Mouse (Mus musculus) liver, embryonic 12.5 days (tissue): ENCODE measurements around the gene Hpf1. TPM values are rescaled to one million over a fixed set of nuclear protein-coding genes. Genes with fewer than 3 reads are reported as not detected.

ENCODE experiments used
- ATAC-seq: fragments of 200-750 bp; cut with Nextera tagmentation; 2 replicates; pipeline ENCODE4 v1.8.0; 2017; ENCODE audit warnings: moderate number of reproducible peaks, mild to moderate bottlenecking, moderate library complexity
- H3K27ac ChIP-seq: fragments of 300-500 bp; sonication (generic); 2 replicates; pipeline ENCODE4 v1.5.1; 2016; ENCODE audit warnings: mild to moderate bottlenecking
- H3K27me3 ChIP-seq: fragments of 300-500 bp; sonication (generic); replicated peaks from 2 replicates; pipeline ENCODE4 v1.6.1; 2016; ENCODE audit warnings: mild to moderate bottlenecking, moderate library complexity
- H3K36me3 ChIP-seq: fragments of 300-500 bp; sonication (generic); 2 replicates; pipeline ENCODE4 v1.6.1; 2016; ENCODE audit warnings: mild to moderate bottlenecking, moderate library complexity
- H3K4me1 ChIP-seq: fragments of 300-500 bp; sonication (generic); 2 replicates; pipeline ENCODE4 v1.6.1; 2016
- H3K4me2 ChIP-seq: fragments of 300-500 bp; sonication (generic); 2 replicates; pipeline ENCODE4 v1.6.1; 2016; ENCODE audit warnings: mild to moderate bottlenecking, moderate library complexity
- H3K4me3 ChIP-seq: fragments of 300-500 bp; sonication (generic); 2 replicates; pipeline ENCODE4 v1.5.1; 2016; ENCODE audit warnings: mild to moderate bottlenecking, moderate library complexity
- H3K9ac ChIP-seq: fragments of 300-500 bp; sonication (generic); 2 replicates; pipeline ENCODE4 v1.6.1; 2016; ENCODE audit warnings: mild to moderate bottlenecking, moderate library complexity
- H3K9me3 ChIP-seq: fragments of 300-500 bp; sonication (generic); replicated peaks from 2 replicates; pipeline ENCODE4 v1.6.1; 2016; ENCODE audit warnings: mild to moderate bottlenecking, moderate library complexity
- WGBS: fragments of 180-500 bp; shearing (Covaris S2); methylation state at CpG from one replicate; pipeline ENCODE4 v1.1.7; 2016; ENCODE audit not compliant: insufficient replicate concordance; 5-methylcytosine and 5-hydroxymethylcytosine counted together
- polyA plus RNA-seq: library from polyadenylated mRNA; unstranded; fragments of >200 nt; fragmentation: Nextera tagmentation; extraction: Ambion mirVana; gene quantifications from 2 replicates; pipeline ENCODE4 v1.2.1, GENCODE M21; 2016

Hpf1 gene
- 110 and 120 TPM in 2 replicates for polyA plus RNA-seq

DNA sequence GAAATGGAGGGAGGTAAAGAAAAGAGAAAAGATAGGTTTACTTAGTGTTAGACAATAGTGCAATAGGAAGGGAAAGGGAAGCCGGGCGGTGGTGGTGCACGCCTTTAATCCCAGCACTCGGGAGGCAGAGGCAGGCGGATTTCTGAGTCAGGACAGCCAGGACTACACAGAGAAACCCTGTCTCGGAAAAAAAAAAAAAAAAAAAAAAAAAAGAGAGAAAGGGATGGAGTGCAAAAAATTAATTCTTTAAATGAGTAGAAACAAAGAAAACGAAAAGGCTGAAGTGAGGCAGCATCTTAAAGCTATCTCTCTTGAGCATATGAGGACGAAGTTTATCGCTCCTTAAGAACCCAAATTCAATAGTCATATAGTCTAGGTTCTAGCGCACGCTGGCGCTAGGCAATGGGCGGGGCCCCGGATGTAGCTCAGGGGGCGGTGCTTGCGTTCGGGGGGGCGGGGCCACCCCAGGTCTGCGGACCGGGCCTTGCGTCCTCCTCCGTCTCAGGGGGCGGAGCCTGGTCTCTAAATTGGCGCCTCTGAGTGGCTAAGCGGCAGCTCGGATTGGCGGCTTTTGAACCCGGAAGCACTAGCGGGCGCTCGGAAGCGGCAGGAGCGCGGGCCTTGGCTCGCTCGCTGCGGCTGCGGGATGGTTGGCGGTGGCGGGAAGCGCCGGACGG is at the start of gene Hpf1:
Gene Hpf1 (plus strand): TSS at position 576 of the 677 bp plus-strand sequence.
- Histone ChIP-seq H3K4me2 (peak within 1 kb of the TSS; percentile 80), H3K27ac (peak within 1 kb of the TSS; percentile 79), H3K9me3 (no peaks in the 10 kb centered on the region), H3K36me3 (peaks cover 33% of the 10 kb centered on the region), H3K27me3 (0 out of 2 replicates have a peak, but pooled peaks cover 6% of the 10 kb centered on the region), H3K4me3 (peak within 1 kb of the TSS; percentile 78), H3K9ac (peak within 1 kb of the TSS; percentile 83), H3K4me1 (peaks cover 34% of the 10 kb centered on the region)
- WGBS, result 2% methylated on average over 38 of the region's 43 CpGs
- ATAC-seq, result peak; percentile 98

DNA sequence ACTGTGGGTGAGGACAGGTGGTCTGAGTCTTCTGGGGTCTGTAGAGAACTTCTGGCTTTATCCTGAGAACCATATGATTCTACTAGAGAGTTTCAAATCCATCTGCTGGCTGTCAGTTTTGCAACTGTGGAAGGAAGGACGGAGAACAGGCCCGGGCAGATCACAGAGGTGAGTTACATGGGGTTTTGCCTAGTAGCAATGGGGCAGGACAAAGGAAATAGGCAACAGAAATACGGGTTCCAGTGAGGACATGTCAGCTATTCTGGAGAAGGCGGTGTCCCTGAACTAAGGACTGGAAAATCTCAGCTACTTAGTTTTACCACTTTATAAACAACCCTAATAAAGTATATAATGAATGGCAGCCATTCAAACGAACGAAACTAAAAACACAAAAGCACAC is 47.8 kb upstream of the Hpf1 start:
- 65% methylated on average over 6 of the region's 6 CpGs for WGBS
- H3K4me1 ChIP-seq, result no peaks in the 10 kb centered on the region
- no peak overlapping the region for H3K4me3 ChIP-seq
- H3K4me2 ChIP-seq, result no peak overlapping the region
- H3K9me3 ChIP-seq, result no peaks in the 10 kb centered on the region
- no peak overlapping the region for H3K27ac ChIP-seq
- ATAC-seq, result no peak
- H3K9ac ChIP-seq, result no peak overlapping the region
- H3K27me3 ChIP-seq, result no peaks in the 10 kb centered on the region
- H3K36me3 ChIP-seq, result no peaks in the 10 kb centered on the region

- ATAC-seq, result no peak
- Histone ChIP-seq H3K36me3 (no peaks in the 10 kb centered on the region), H3K4me2 (no peak overlapping the region), H3K9ac (no peak overlapping the region), H3K27ac (no peak overlapping the region), H3K4me1 (peaks cover 29% of the 10 kb centered on the region), H3K9me3 (no peaks in the 10 kb centered on the region), H3K27me3 (no peaks in the 10 kb centered on the region), H3K4me3 (no peak overlapping the region)
Measured at GRCm38 (mm10) chr8:60857559-60857958, 32.7 kb upstream of the Hpf1 start.

GRCm38 (mm10) chr8:60858091-60858490 is 32.1 kb upstream of the Hpf1 start:
- no peaks in the 10 kb centered on the region for H3K27me3 ChIP-seq

GRCm38 (mm10) chr8:60858911-60859476 is 31.2 kb upstream of the Hpf1 start:
- peak; percentile 51 for ATAC-seq

More at GRCm38 (mm10) chr8:60858091-60858490, 32.1 kb upstream of the Hpf1 start:
- Histone ChIP-seq H3K27ac (no peak overlapping the region), H3K9ac (no peak overlapping the region), H3K36me3 (no peaks in the 10 kb centered on the region), H3K4me2 (no peak overlapping the region), H3K4me3 (no peak overlapping the region), H3K9me3 (no peaks in the 10 kb centered on the region), H3K4me1 (peaks cover 29% of the 10 kb centered on the region)
- ATAC-seq, result no peak

DNA sequence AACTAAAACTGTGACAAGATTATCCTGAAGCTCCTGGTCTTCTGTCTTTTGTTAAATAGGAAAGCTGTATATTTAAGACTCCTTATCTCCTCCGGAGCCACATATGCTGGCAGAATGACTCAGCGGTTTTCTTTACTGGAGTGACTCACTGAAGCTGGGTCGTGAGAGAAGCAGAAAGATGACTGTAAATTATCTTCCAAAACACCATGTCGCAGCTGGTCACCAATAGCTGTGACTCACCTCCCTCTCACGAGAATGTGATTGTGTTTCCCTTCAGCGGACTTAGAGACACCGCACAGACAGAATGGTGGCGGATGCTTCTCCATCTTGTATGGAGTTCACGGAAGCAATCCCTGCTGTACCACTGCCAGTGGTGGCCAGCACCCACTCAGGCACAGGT is 30.6 kb upstream of the Hpf1 start:
- Histone ChIP-seq H3K4me3 (peak overlapping the region; percentile 24), H3K27ac (peak overlapping the region; percentile 97), H3K4me1 (peaks cover 29% of the 10 kb centered on the region), H3K9ac (peak overlapping the region; percentile 48; the same call in 1 of the 2 replicates), H3K9me3 (no peaks in the 10 kb centered on the region), H3K4me2 (peak overlapping the region; percentile 62), H3K36me3 (no peaks in the 10 kb centered on the region), H3K27me3 (no peaks in the 10 kb centered on the region)
- WGBS, result 26% methylated on average over 9 of the region's 9 CpGs
- peak; percentile 96 for ATAC-seq

More at GRCm38 (mm10) chr8:60858911-60859476, 31.2 kb upstream of the Hpf1 start:
- 27% methylated on average over 4 of the region's 4 CpGs for WGBS
- peak overlapping the region; percentile 62 for H3K4me2 ChIP-seq
- no peaks in the 10 kb centered on the region for H3K27me3 ChIP-seq
- no peak overlapping the region for H3K4me3 ChIP-seq
- peak overlapping the region; percentile 97 for H3K27ac ChIP-seq
- no peaks in the 10 kb centered on the region for H3K9me3 ChIP-seq
- H3K4me1 ChIP-seq, result peaks cover 29% of the 10 kb centered on the region
- H3K9ac ChIP-seq, result no peak overlapping the region
- no peaks in the 10 kb centered on the region for H3K36me3 ChIP-seq

- Histone ChIP-seq H3K4me3 (no peak overlapping the region), H3K4me2 (no peak overlapping the region), H3K4me1 (peaks cover 29% of the 10 kb centered on the region), H3K27me3 (no peaks in the 10 kb centered on the region), H3K9ac (no peak overlapping the region), H3K27ac (peak overlapping the region; percentile 97; the same call in 1 of the 2 replicates), H3K36me3 (no peaks in the 10 kb centered on the region), H3K9me3 (no peaks in the 10 kb centered on the region)
- ATAC-seq, result no peak
- WGBS, result 67% methylated on average over 3 of the region's 3 CpGs
Measured at GRCm38 (mm10) chr8:60860749-60861148, 29.5 kb upstream of the Hpf1 start.

GRCm38 (mm10) chr8:60861783-60862182 is 28.4 kb upstream of the Hpf1 start:
- ATAC-seq, result no peak
- 77% methylated on average over 6 of the region's 6 CpGs for WGBS
- H3K4me2 ChIP-seq, result no peak overlapping the region

GRCm38 (mm10) chr8:60864875-60865274 is 25.3 kb upstream of the Hpf1 start:
- no peak for ATAC-seq
- no peaks in the 10 kb centered on the region for H3K36me3 ChIP-seq
- peaks cover 13% of the 10 kb centered on the region for H3K4me1 ChIP-seq
- H3K9me3 ChIP-seq, result no peaks in the 10 kb centered on the region
- no peak overlapping the region for H3K27ac ChIP-seq
- H3K4me2 ChIP-seq, result no peak overlapping the region
- no peaks in the 10 kb centered on the region for H3K27me3 ChIP-seq
- no peak overlapping the region for H3K4me3 ChIP-seq
- 83% methylated on average over 6 of the region's 6 CpGs for WGBS
- H3K9ac ChIP-seq, result no peak overlapping the region

More at GRCm38 (mm10) chr8:60861783-60862182, 28.4 kb upstream of the Hpf1 start:
- Histone ChIP-seq H3K27me3 (no peaks in the 10 kb centered on the region), H3K9me3 (no peaks in the 10 kb centered on the region), H3K36me3 (no peaks in the 10 kb centered on the region), H3K4me3 (no peak overlapping the region), H3K27ac (no peak overlapping the region), H3K9ac (no peak overlapping the region), H3K4me1 (peaks cover 29% of the 10 kb centered on the region)

GRCm38 (mm10) chr8:60865504-60866114 is 24.6 kb upstream of the Hpf1 start:
- peaks cover 5% of the 10 kb centered on the region for H3K4me1 ChIP-seq
- no peak overlapping the region for H3K9ac ChIP-seq
- no peaks in the 10 kb centered on the region for H3K36me3 ChIP-seq
- 33% methylated on average over 3 of the region's 3 CpGs for WGBS
- no peak for ATAC-seq
- H3K4me2 ChIP-seq, result no peak overlapping the region
- H3K4me3 ChIP-seq, result no peak overlapping the region
- H3K9me3 ChIP-seq, result no peaks in the 10 kb centered on the region
- H3K27ac ChIP-seq, result no peak overlapping the region
- H3K27me3 ChIP-seq, result no peaks in the 10 kb centered on the region

DNA sequence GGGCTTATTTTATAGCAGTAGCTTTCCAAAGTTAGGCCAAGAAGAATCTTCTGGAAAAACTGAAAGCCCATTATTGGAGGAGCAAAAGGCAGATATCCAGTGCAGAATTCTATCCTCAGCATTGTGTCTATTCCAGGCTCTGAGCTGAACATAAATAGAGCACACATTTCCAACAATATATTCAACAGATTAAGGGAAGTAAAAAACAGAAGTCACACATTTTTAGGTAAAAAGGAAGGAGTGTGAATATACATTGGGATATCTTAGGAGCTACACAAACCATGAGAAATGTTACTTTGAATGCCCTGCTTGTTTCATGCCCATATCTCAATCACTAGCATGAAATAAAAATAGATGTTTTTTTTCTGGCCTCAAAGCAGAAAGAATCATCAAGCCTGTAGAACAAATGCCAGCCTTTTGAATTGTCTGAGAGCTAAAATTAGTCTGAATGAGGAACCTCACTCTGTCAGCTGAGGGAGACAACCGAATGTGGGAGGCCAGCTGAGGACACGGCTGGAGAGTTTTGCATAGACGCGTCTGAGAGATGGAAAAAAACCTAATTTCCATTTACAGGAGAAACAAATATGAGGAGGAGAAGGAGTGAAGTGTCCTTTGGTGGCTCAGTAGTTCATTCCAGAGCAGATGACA is 22.6 kb upstream of the Hpf1 start:
- Histone ChIP-seq H3K27me3 (0 out of 2 replicates have a peak, but pooled peaks cover 6% of the 10 kb centered on the region), H3K36me3 (no peaks in the 10 kb centered on the region), H3K4me3 (no peak overlapping the region), H3K4me2 (no peak overlapping the region), H3K9me3 (no peaks in the 10 kb centered on the region), H3K9ac (no peak overlapping the region), H3K4me1 (no peaks in the 10 kb centered on the region), H3K27ac (no peak overlapping the region)
- no peak for ATAC-seq
- WGBS, result 23% methylated on average over 4 of the region's 4 CpGs
